Mouse (Mus musculus): ENCODE measurements around the gene Zp3. TPM values are rescaled to one million over a fixed set of nuclear protein-coding genes. Genes with fewer than 3 reads are reported as not detected.
A peak's percentile ranks its signal among the peaks of the same experiment; 100 is the strongest.

The Zp3 gene
- polyA plus RNA-seq, 1 experiment from 2014 or later = 0.13 TPM

DNA sequence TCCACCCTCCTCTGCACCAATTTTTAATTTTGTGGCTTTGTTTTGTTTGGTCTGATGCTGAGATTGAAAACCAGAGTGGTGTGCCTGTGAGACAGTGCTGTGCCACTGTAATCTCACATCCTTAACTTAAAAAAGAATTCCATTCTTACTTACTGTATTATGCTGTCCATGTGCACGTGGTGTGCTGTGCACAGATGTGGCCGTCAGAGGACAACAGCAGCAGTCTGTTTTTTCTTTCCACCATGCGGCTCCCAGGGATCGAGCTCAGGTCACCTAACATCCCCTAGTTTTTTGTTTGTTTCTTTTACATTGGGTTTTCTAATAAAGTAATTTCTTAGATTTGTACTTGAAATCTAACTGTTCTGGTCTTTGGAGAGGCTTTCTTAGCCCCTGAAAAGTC is 24.6 kb downstream of the Zp3 start:
- ATAC-seq (ENCODE audit: insufficient number of reproducible peaks, low FRiP score) = no peak
- no peak overlapping the region for H3K4me2 ChIP-seq
- peaks cover 37% of the 10 kb centered on the region for H3K4me1 ChIP-seq (replicated peaks)
- H3K27ac ChIP-seq (ENCODE audit: poor library complexity, severe bottlenecking) = no peak overlapping the region
- H3K36me3 ChIP-seq = peaks cover 21% of the 10 kb centered on the region
- H3K4me3 ChIP-seq = no peak overlapping the region
- 74% methylated on average over 4 of the region's 4 CpGs for WGBS
- H3K27me3 ChIP-seq (replicated peaks) = no peaks in the 10 kb centered on the region
- no peaks in the 10 kb centered on the region for H3K9me3 ChIP-seq (replicated peaks)
- no peak overlapping the region for H3K9ac ChIP-seq

DNA sequence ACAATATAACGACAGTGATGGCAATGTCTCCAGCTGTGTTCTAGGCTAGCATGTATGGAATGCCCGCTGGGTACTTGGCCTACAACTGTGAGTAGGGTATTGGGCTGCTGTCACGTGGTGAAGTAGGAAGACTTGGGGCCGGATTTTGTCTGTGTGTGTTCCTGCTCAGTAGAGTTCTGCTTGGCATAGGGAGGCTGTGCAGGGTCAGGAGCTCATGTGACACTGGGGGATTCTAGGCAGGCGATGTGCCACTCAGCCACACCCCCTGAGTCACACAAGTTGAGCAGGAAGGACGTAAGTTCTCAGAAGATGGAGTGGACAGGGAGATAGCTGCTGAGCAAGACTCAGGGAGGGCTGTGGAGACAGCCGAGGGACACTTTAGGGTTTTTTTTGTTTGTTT is 27.8 kb downstream of the Zp3 start:
- no peak overlapping the region for H3K9ac ChIP-seq
- H3K4me3 ChIP-seq = no peak overlapping the region
- H3K27me3 ChIP-seq (replicated peaks) = no peaks in the 10 kb centered on the region
- no peaks in the 10 kb centered on the region for H3K9me3 ChIP-seq (replicated peaks)
- 61% methylated on average over 7 of the region's 7 CpGs for WGBS
- H3K36me3 ChIP-seq = peaks cover 33% of the 10 kb centered on the region
- no peak overlapping the region for H3K27ac ChIP-seq (ENCODE audit: poor library complexity, severe bottlenecking)
- H3K4me2 ChIP-seq = no peak overlapping the region
- ATAC-seq (ENCODE audit: insufficient number of reproducible peaks, low FRiP score) = no peak
- H3K4me1 ChIP-seq (replicated peaks) = peaks cover 28% of the 10 kb centered on the region

DNA sequence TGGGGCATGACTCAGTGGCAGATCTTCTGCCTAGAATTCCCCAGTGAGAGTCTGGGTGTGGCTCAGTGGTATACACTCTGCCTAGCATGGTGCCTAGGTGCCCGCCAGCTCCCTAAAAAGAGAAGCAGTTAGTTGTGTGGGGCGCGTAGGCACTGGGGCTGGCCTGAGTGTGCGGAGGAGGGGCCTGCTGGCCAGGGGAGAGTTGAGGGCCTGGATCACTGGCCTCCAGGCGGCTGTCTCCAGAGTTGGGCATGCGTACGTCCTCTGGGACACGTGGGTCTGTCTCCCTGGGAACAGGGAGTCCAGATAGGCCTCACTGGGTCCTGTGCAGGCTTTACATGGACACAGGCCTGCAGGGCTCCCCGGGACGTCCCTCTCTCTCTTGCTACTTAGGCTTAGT is 35.0 kb downstream of the Zp3 start:
- Histone ChIP-seq H3K36me3 (peaks cover 44% of the 10 kb centered on the region), H3K9me3 (replicated peaks) (no peaks in the 10 kb centered on the region), H3K27me3 (replicated peaks) (no peaks in the 10 kb centered on the region), H3K9ac (0 out of 2 replicates have a peak overlapping the region, but pooled peaks have one; percentile 38), H3K4me3 (no peak overlapping the region), H3K4me1 (replicated peaks) (peaks cover 51% of the 10 kb centered on the region), H3K4me2 (peak overlapping the region; percentile 36; the same call in 1 of the 2 replicates), H3K27ac (ENCODE audit: poor library complexity, severe bottlenecking) (peak overlapping the region; percentile 72)
- ATAC-seq (ENCODE audit: insufficient number of reproducible peaks, low FRiP score) = peak; percentile 58
- WGBS = 52% methylated on average over 10 of the region's 10 CpGs

DNA sequence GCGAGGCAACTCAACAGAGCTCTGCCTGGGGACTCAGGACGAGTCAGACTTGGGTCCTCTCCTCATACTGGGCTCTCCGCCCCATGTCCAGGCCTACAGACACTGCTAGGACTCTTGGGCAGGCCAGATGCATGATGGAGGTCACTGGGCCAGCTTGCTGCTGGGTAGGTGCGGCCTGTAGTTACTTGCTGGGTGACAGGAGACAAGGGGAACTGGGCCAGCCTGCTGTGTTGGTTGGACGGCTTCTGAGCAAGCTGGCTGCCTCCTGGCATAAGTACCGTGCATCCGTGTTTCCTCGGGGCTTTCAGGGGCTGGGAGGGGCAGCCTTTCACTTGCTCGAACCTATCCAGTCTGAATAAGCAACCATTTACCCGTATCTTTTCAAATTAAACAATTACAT is 35.7 kb downstream of the Zp3 start:
- H3K27me3 ChIP-seq (replicated peaks) = no peaks in the 10 kb centered on the region
- no peaks in the 10 kb centered on the region for H3K9me3 ChIP-seq (replicated peaks)
- WGBS = 76% methylated on average over 10 of the region's 10 CpGs
- H3K27ac ChIP-seq (ENCODE audit: poor library complexity, severe bottlenecking) = peak overlapping the region; percentile 72
- H3K4me2 ChIP-seq = peak overlapping the region; percentile 36
- peaks cover 38% of the 10 kb centered on the region for H3K36me3 ChIP-seq
- H3K4me3 ChIP-seq = no peak overlapping the region
- ATAC-seq (ENCODE audit: insufficient number of reproducible peaks, low FRiP score) = no peak
- H3K9ac ChIP-seq = 0 out of 2 replicates have a peak overlapping the region, but pooled peaks have one; percentile 38
- H3K4me1 ChIP-seq (replicated peaks) = peaks cover 56% of the 10 kb centered on the region

DNA sequence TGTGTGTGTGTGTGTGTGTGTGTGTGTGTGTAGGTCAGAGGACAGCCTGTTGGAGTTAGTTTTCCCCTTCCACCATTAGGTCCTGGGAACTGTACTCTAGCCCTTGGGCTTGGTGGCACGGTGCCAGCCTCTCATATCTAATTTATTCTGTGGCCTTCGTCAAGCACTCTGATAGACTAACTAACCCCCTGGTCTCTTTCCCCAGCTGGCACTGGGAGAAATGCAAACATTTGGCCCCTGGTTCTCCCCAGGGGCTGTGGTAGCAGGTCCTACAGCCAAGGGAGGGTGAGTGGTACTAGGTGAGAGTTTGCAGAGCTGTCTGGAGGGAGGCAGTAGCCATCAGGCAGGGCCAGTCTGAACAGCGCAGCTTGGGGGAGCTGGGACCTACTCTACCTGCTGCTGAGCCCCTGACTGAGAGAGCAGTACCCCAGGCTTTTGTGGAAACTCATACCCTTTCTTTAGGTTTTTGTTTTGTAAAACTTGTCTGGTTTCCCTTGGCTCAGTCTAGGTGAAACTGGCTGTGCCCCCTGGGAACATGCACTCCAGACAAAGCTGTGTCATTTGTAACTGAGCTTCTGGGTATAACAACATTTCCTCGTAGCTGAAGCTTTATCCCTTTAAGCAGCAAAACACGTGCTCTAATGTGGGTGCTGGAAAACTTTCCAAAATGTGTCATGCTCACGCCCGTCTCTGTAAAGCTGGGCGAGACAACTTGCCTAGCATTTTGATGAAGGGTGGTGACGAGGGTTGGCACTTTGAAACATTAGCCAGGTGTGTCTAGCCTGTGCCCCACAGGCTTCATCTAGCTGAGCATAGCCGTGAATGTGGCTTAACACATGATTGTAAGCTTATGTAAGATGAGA is 36.3 kb downstream of the Zp3 start:
- ATAC-seq (ENCODE audit: insufficient number of reproducible peaks, low FRiP score) = no peak
- H3K36me3 ChIP-seq = peaks cover 34% of the 10 kb centered on the region
- no peaks in the 10 kb centered on the region for H3K27me3 ChIP-seq (replicated peaks)
- H3K9me3 ChIP-seq (replicated peaks) = no peaks in the 10 kb centered on the region
- H3K4me2 ChIP-seq = no peak overlapping the region
- H3K9ac ChIP-seq = 0 out of 2 replicates have a peak overlapping the region, but pooled peaks have one; percentile 38
- H3K4me3 ChIP-seq = no peak overlapping the region
- 60% methylated on average over 10 of the region's 10 CpGs for WGBS
- peaks cover 56% of the 10 kb centered on the region for H3K4me1 ChIP-seq (replicated peaks)
- peak overlapping the region; percentile 72; the same call in 1 of the 2 replicates for H3K27ac ChIP-seq (ENCODE audit: poor library complexity, severe bottlenecking)

DNA sequence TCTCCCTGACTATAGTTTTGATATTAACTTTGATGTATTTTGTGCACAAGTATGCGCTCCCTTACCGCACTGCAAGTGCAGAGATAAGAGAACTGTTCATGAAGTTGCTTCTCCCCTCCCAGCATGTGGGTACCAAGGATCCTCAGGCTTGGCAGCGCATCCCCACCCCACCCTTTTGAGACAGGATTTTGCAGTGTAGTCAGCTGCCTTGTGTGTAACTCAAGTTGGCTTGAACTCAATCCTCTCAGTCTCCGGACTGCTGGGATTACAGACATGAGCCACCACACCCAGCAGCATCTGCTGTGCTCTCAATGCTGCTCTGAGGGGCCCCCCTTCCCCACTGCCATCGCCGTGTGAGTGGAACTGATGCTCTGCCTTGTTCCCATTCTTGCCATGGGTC is 37.4 kb downstream of the Zp3 start:
- peaks cover 56% of the 10 kb centered on the region for H3K4me1 ChIP-seq (replicated peaks)

DNA sequence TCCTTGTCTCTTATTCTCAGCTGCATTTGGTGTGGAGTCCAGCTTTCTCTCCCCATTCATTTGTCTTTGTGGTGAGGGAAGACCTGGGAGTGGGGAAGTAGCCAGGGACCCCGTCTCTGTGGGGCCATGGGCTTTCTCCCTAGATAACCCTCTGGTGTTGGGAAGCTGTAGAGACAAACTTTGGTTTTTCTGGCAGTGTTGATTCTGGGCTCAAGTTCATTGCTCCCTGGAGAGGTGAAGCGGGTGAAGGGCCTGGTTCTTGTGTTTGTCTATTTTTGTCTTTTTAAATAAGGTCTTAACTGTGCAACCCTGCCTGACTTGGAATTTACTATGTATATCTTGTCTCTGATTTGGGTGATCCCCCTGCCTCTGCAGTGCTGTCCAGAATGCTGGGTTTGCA is 38.8 kb downstream of the Zp3 start:
- Histone ChIP-seq H3K4me1 (replicated peaks) (peaks cover 56% of the 10 kb centered on the region), H3K27me3 (replicated peaks) (no peaks in the 10 kb centered on the region), H3K9ac (no peak overlapping the region), H3K9me3 (replicated peaks) (no peaks in the 10 kb centered on the region), H3K27ac (ENCODE audit: poor library complexity, severe bottlenecking) (no peak overlapping the region), H3K36me3 (peaks cover 25% of the 10 kb centered on the region), H3K4me3 (no peak overlapping the region), H3K4me2 (no peak overlapping the region)
- ATAC-seq (ENCODE audit: insufficient number of reproducible peaks, low FRiP score) = no peak
- 70% methylated on average over 2 of the region's 2 CpGs for WGBS

More for the DNA sequence above, 37.4 kb downstream of the Zp3 start:
- ATAC-seq (ENCODE audit: insufficient number of reproducible peaks, low FRiP score) = no peak
- Histone ChIP-seq H3K4me2 (no peak overlapping the region), H3K9ac (no peak overlapping the region), H3K27me3 (replicated peaks) (no peaks in the 10 kb centered on the region), H3K9me3 (replicated peaks) (no peaks in the 10 kb centered on the region), H3K4me3 (no peak overlapping the region), H3K27ac (ENCODE audit: poor library complexity, severe bottlenecking) (no peak overlapping the region), H3K36me3 (peaks cover 31% of the 10 kb centered on the region)
- 78% methylated on average over 6 of the region's 6 CpGs for WGBS

DNA sequence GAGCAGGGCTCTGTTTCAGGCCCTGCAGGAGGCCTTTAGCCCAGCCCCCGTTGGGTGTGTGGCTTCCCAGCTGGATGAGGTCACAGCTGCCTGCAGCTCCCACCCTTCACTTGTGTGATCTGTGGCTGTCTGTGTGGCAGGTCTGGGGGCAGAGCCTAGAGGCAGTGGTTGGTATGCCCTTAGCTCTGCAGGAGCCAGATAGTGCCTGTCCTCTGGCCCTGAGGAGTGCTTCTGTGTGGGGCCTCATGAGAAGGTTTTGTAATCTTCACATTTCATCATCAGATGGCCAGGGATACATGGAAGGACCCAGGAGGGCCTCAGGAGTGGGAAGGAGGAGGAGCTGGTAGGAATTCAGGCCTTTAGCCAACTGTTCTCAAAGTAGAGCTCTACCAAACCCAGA is 40.0 kb downstream of the Zp3 start:
- no peak overlapping the region for H3K9ac ChIP-seq

DNA sequence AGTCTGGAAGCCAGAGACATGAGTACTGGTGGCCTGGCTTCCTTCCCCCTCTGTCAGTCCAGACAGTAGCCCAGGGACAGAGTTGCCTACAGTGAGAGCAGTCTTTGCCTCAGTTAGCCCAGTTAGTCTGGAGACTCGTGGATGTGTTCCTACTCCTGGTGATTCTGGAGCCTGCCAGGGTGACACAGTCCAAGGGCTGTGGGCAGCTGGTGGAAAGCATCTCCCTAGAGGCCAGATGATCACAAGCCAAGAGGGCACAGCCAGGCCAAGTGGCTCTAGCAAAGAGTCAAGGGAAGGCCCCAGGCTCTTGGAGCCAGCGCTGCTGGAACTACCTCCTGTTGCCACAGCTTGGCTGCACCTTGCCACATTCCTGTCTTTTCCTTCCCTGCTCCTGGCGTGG is 45.8 kb downstream of the Zp3 start:
- no peaks in the 10 kb centered on the region for H3K4me1 ChIP-seq (replicated peaks)
- no peak overlapping the region for H3K4me2 ChIP-seq
- no peak overlapping the region for H3K9ac ChIP-seq
- no peaks in the 10 kb centered on the region for H3K27me3 ChIP-seq (replicated peaks)
- WGBS = 76% methylated on average over 3 of the region's 3 CpGs
- H3K27ac ChIP-seq (ENCODE audit: poor library complexity, severe bottlenecking) = no peak overlapping the region
- H3K9me3 ChIP-seq (replicated peaks) = no peaks in the 10 kb centered on the region
- H3K4me3 ChIP-seq = no peak overlapping the region
- peaks cover 63% of the 10 kb centered on the region for H3K36me3 ChIP-seq
- no peak for ATAC-seq (ENCODE audit: insufficient number of reproducible peaks, low FRiP score)

More for the DNA sequence above, 40.0 kb downstream of the Zp3 start:
- Histone ChIP-seq H3K9me3 (replicated peaks) (no peaks in the 10 kb centered on the region), H3K4me2 (no peak overlapping the region), H3K27ac (ENCODE audit: poor library complexity, severe bottlenecking) (peak overlapping the region; percentile 48; the same call in 1 of the 2 replicates), H3K4me3 (no peak overlapping the region), H3K36me3 (peaks cover 24% of the 10 kb centered on the region), H3K4me1 (replicated peaks) (peaks cover 51% of the 10 kb centered on the region), H3K27me3 (replicated peaks) (no peaks in the 10 kb centered on the region)
- 5% methylated on average over 1 of the region's 1 CpGs for WGBS
- ATAC-seq (ENCODE audit: insufficient number of reproducible peaks, low FRiP score) = peak; percentile 46; the same call in 1 of the 2 replicates

DNA sequence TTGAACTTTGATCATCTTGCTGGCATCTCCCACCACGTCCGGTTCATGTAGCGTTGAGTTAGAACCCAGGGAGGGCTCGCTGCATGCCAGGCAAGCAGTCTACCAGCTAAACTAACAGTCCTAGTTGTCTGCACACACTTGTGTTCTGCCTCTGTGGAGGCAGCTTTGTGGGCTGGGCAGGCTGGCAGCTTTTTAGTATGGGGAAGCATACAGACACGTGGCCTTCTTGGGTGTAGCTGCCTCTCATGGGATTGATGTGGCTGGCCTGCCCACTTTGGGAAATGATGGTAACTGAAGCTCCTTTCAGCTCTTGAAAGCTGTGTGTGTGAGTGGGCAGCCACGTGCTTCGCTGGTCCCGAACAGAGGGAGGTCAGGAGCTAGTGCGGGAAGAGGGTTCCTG is 47.0 kb downstream of the Zp3 start:
- ATAC-seq (ENCODE audit: insufficient number of reproducible peaks, low FRiP score) = no peak
- Histone ChIP-seq H3K27ac (ENCODE audit: poor library complexity, severe bottlenecking) (no peak overlapping the region), H3K4me1 (replicated peaks) (no peaks in the 10 kb centered on the region), H3K36me3 (peaks cover 70% of the 10 kb centered on the region), H3K4me3 (no peak overlapping the region), H3K9me3 (replicated peaks) (no peaks in the 10 kb centered on the region), H3K4me2 (no peak overlapping the region), H3K9ac (no peak overlapping the region), H3K27me3 (replicated peaks) (no peaks in the 10 kb centered on the region)
- WGBS = 87% methylated on average over 9 of the region's 9 CpGs

DNA sequence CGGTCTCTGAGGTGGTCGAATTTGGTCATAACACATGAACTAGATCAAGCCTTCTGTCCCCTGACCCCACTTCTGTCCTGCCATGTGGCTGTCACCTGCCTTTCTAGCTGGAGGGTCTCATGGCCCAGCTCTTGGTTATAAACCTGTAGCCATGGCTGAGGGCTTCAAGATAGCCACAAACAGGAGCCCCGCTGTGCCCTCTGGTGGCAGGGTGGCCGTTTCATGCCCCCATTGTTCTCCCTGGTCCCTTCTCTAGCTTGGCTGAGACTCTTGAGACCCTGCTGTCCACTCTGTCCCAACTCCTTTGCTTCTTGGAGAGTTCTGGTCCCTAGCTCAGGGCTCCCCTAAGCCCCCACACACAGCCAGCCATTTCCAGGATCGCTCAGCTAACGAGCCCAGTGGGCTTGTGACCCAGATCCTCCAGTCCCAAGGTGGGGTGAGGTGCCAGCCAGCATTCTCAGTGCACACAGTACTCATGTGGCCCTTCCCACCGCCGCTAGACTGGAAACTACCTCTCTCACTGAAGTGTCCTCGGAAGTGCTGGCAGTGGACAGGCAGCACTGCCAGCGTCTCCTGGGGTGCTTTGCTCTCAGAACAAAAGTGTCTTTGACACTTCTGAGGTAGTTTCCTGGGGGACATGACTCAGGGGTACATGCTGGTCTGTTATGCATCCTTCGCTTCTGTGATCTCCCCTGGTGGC is 47.9 kb downstream of the Zp3 start:
- H3K4me1 ChIP-seq (replicated peaks) = no peaks in the 10 kb centered on the region
- H3K4me2 ChIP-seq = no peak overlapping the region
- H3K9ac ChIP-seq = no peak overlapping the region
- 80% methylated on average over 11 of the region's 11 CpGs for WGBS
- no peak overlapping the region for H3K4me3 ChIP-seq
- H3K36me3 ChIP-seq = peaks cover 74% of the 10 kb centered on the region
- H3K27ac ChIP-seq (ENCODE audit: poor library complexity, severe bottlenecking) = no peak overlapping the region
- no peaks in the 10 kb centered on the region for H3K9me3 ChIP-seq (replicated peaks)
- no peaks in the 10 kb centered on the region for H3K27me3 ChIP-seq (replicated peaks)
- no peak for ATAC-seq (ENCODE audit: insufficient number of reproducible peaks, low FRiP score)

Data from heart, embryonic 12.5 days (tissue).